Mouse (Mus musculus) kidney, postnatal 0 days (tissue): ENCODE results near the gene Ripor2. TPM values are rescaled to one million over a fixed set of nuclear protein-coding genes. Genes with fewer than 3 reads are reported as not detected.

Experiments
- ATAC-seq: fragments of 200-750 bp; cut with Nextera tagmentation; replicated peaks from 2 replicates; pipeline ENCODE4 v1.8.0; 2017; ENCODE audit warnings: low read depth, moderate number of reproducible peaks, moderate TSS enrichment, moderate library complexity; ENCODE audit not compliant: low FRiP score
- DNase-seq: peaks from one replicate; pipeline ENCODE4 v3.0.0-alpha.2; 2016; ENCODE audit warnings: low spot score
- H3K27ac ChIP-seq: fragments of 300-500 bp; sonication (generic); 2 replicates; pipeline ENCODE4 v1.5.1; 2014; ENCODE audit warnings: mild to moderate bottlenecking
- H3K27me3 ChIP-seq: fragments of 300-500 bp; sonication (generic); 2 replicates; pipeline ENCODE4 v1.6.1; 2014; ENCODE audit warnings: low read length, mixed read lengths; ENCODE audit not compliant: insufficient read depth
- H3K36me3 ChIP-seq: fragments of 300-500 bp; sonication (generic); 2 replicates; pipeline ENCODE4 v1.6.1; 2014; ENCODE audit warnings: low read length, mixed read lengths; ENCODE audit not compliant: insufficient read depth
- H3K4me1 ChIP-seq: fragments of 300-500 bp; sonication (generic); replicated peaks from 2 replicates; pipeline ENCODE4 v1.6.1; 2014; ENCODE audit warnings: antibody characterized with exemption, low read length, mixed read lengths; ENCODE audit not compliant: insufficient read depth
- H3K4me2 ChIP-seq: fragments of 300-500 bp; sonication (generic); 2 replicates; pipeline ENCODE4 v1.6.1; 2014; ENCODE audit warnings: mild to moderate bottlenecking, low read length, moderate library complexity, mixed read lengths
- H3K4me3 ChIP-seq: fragments of 300-500 bp; sonication (generic); replicated peaks from 2 replicates; pipeline ENCODE4 v1.5.1; 2014; ENCODE audit warnings: low read depth, low read length
- H3K9ac ChIP-seq: fragments of 300-500 bp; sonication (generic); 2 replicates; pipeline ENCODE4 v1.6.1; 2014; ENCODE audit warnings: low read depth, low read length
- H3K9me3 ChIP-seq: fragments of 300-500 bp; sonication (generic); replicated peaks from 2 replicates; pipeline ENCODE4 v1.6.1; 2016; ENCODE audit warnings: low read length, inconsistent platforms, mixed read lengths
- CTCF ChIP-seq: IDR thresholded peaks from 2 replicates; pipeline ENCODE4 v1.5.1; 2016; ENCODE audit warnings: antibody characterized with exemption, low read depth, mild to moderate bottlenecking, moderate library complexity
- WGBS: fragments of 180-500 bp; shearing (Covaris S2); extraction: QIAGEN DNeasy Blood & Tissue Kit; methylation state at CpG from one replicate; pipeline ENCODE4 v1.1.7; 2014; 5-methylcytosine and 5-hydroxymethylcytosine counted together
- polyA plus RNA-seq: library from polyadenylated mRNA; unstranded; fragments of >200 nt; fragmentation: Nextera tagmentation; extraction: Ambion mirVana; gene quantifications from 2 replicates; pipeline ENCODE4 v1.2.1, GENCODE M21; 2015

The Ripor2 gene
- polyA plus RNA-seq, result 2.2 and 2.3 TPM in 2 replicates

DNA sequence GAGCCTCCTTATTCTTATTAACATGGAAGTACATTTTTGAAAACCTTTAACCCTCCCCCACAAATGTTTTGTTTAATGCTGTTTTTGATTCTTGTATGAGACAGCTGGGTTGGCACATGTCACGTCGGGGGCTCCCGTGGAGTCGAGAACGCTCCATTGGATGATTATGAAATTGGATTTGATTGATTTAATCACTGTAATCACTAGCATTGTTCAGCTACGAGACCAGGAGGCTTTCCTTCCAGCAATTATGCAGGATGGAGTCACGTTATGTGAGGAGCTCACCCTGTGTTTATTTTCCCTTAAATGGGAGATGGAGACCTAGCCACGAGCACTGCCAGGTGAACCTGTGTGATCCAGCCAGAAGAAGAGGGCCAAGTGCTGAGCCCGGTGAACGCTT, at the start of gene Ripor2:
Ripor2 (plus strand) TSS at position 357 of the 400 bp plus-strand sequence.
- no peak for ATAC-seq
- Histone ChIP-seq H3K27ac (no peak within 1 kb of the TSS), H3K4me1 (no peaks in the 10 kb centered on the region), H3K36me3 (no peaks in the 10 kb centered on the region), H3K4me2 (no peak within 1 kb of the TSS), H3K9ac (no peak within 1 kb of the TSS), H3K27me3 (no peaks in the 10 kb centered on the region), H3K4me3 (no peak within 1 kb of the TSS), H3K9me3 (no peaks in the 10 kb centered on the region)
- WGBS, result 84% methylated on average over 10 of the region's 10 CpGs
- no peak for TF ChIP-seq CTCF
- no peak for DNase-seq

DNA sequence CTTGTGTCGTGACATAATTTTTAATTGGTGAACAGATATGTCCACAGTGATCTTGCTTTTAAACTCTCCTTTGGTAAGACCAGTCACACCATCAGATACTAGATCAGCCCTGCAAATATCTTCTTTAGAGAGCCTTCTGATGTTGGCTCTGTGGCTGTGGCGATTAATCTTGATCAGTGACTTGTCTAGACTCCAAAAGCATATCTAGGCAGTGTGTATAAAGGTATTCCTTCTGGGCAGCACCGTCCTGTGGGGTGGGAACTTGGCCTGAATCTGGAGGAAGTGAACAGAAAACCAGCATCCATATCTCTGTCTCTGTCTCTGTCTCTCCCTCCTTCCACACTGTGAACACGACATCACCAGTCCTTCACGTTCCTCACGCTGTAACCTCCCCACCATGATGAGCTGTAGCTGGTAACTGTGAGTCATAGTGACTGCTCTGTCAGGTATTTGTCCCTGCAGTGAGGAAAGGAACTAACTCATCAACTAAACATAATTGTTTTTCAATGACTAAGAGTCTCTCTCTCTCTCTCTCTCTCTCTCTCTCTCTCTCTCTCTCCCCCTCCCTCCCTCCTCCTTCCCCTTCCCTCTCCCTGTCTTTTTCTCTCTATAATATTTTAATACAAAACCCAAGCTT, 45.3 kb upstream of the Ripor2 start:
- DNase-seq, result no peak
- no peak for ATAC-seq
- 84% methylated on average over 6 of the region's 6 CpGs for WGBS

DNA sequence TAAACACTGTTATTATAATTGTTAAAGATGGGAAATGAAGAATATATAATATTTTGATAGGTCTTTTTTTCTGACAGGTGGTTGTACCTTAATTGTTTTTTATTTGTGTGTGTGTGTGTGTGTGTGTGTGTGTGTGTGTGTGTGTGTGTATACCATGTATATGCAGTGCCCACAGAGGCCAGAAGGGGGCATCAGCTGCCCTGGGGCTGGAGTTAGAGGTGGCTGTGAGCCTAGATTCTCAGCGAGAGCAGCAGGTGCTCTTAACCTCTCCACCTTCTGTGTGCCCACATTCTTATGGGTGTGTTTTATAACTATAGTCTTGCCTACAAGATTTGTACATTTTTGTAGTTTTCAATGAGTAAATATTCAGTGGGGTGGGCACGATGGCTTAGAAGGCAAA, 44.0 kb upstream of the Ripor2 start:
- DNase-seq, result no peak
- Histone ChIP-seq H3K9ac (no peak overlapping the region), H3K27me3 (no peaks in the 10 kb centered on the region), H3K4me1 (no peaks in the 10 kb centered on the region), H3K36me3 (no peaks in the 10 kb centered on the region), H3K4me3 (no peak overlapping the region), H3K4me2 (no peak overlapping the region), H3K27ac (no peak overlapping the region), H3K9me3 (no peaks in the 10 kb centered on the region)
- TF ChIP-seq CTCF, result peak; percentile 16; the same call in 1 of the 2 replicates
- 91% methylated on average over 2 of the region's 2 CpGs for WGBS
- no peak for ATAC-seq

More for the DNA sequence above, 45.3 kb upstream of the Ripor2 start:
- Histone ChIP-seq H3K27me3 (no peaks in the 10 kb centered on the region), H3K36me3 (no peaks in the 10 kb centered on the region), H3K9me3 (no peaks in the 10 kb centered on the region), H3K4me2 (no peak overlapping the region), H3K4me1 (no peaks in the 10 kb centered on the region), H3K27ac (no peak overlapping the region), H3K9ac (no peak overlapping the region), H3K4me3 (no peak overlapping the region)
- no peak for TF ChIP-seq CTCF

DNA sequence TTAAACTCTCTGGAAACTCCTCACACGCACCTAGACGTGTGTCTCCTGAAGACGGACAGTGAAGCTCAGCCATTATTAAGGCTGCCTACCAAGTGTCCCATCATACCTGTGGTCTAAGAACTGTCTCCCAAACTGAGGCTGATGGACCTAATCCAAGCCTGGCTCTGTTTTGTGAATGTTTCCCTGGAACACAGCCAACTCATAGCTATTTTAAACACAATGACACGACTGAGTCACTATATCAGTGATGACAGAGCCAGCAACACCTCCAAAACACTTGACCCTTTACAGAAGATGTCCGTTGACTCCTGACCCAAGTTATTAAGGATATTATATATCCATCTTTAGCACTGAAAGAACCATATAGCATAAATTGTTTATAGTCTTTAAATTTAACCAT, 43.0 kb upstream of the Ripor2 start:
- Histone ChIP-seq H3K9me3 (no peaks in the 10 kb centered on the region), H3K9ac (no peak overlapping the region), H3K4me3 (no peak overlapping the region), H3K4me1 (no peaks in the 10 kb centered on the region), H3K4me2 (no peak overlapping the region), H3K27ac (no peak overlapping the region), H3K27me3 (no peaks in the 10 kb centered on the region), H3K36me3 (no peaks in the 10 kb centered on the region)
- no peak for TF ChIP-seq CTCF
- DNase-seq, result no peak
- WGBS, result 73% methylated on average over 5 of the region's 5 CpGs
- no peak for ATAC-seq

DNA sequence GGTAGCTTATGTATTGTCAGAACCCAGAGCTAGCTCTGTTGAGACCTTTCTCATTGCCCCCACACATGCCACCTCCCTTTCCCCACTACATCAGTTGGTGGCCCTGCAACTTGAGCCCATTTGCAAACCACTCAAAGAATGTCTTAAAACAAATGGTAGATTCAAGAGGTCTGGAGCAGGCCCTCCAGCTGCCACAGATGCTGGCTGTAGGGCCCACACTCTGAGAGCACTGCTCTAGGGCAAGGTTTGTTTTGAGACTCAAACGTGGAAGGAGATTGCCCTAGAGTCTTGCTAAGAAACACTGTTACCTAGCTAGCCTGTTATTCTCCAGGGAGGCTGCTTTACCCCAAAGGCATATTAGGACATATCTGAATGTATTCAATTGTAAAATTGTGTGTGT, 36.3 kb upstream of the Ripor2 start:
- no peak for TF ChIP-seq CTCF
- Histone ChIP-seq H3K36me3 (no peaks in the 10 kb centered on the region), H3K4me1 (no peaks in the 10 kb centered on the region), H3K4me2 (no peak overlapping the region), H3K9me3 (no peaks in the 10 kb centered on the region), H3K27me3 (no peaks in the 10 kb centered on the region), H3K9ac (no peak overlapping the region), H3K27ac (no peak overlapping the region), H3K4me3 (no peak overlapping the region)
- ATAC-seq (no peak), DNase-seq (no peak)
- WGBS, result 46% methylated on average over 1 of the region's 1 CpGs

DNA sequence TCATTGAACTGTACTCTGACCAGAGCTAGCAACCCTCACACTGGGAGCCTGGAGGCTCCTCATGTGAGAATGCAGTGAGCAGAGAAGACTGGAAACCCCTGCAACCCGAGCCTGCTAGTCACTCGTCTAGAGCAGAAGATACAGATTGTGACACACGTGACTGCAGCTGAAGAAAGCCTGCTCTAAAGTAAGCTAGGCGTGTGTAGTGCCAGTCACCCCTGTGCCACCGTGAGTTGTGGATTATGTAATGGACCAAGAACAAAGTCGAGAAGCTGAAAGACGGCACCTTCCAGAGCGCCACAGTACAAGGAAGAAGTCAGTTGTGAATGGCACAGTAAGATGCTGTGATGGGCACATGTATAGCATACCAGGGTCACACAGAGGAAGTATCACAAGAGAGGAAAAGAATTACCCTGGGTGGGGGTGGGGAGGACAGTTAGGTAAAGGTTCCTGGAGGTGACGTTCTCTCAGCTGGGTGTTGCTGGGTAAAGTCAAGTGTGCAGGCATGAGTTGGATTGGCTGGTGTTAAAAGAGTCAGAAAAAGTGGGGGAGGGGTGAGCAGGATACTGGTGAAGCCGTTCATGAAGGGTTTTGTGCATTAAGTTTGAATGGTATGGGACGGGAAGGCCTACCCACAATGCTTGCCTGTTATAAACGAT, 35.1 kb upstream of the Ripor2 start:
- Histone ChIP-seq H3K4me3 (no peak overlapping the region), H3K36me3 (no peaks in the 10 kb centered on the region), H3K27me3 (no peaks in the 10 kb centered on the region), H3K9me3 (no peaks in the 10 kb centered on the region), H3K9ac (no peak overlapping the region), H3K27ac (no peak overlapping the region), H3K4me2 (no peak overlapping the region), H3K4me1 (no peaks in the 10 kb centered on the region)
- ATAC-seq (no peak), DNase-seq (no peak)
- no peak for TF ChIP-seq CTCF
- 69% methylated on average over 12 of the region's 12 CpGs for WGBS
